Mouse (Mus musculus): ENCODE data around the gene Arfip1.

GRCm38 (mm10) chr3:84447803-84448202, 134.6 kb downstream of the Arfip1 start:
- no peak for TF ChIP-seq CTCF (conservative IDR thresholded peaks at IDR 0.05; ENCODE audit: insufficient read depth, insufficient read length, low read depth, low read length)
- no peak for TF ChIP-seq POLR2A (IDR thresholded peaks at IDR 0.05; ENCODE audit: low read depth, low read length)
